Mouse (Mus musculus): Measurements from ENCODE around the gene Cfdp1. TPM values are rescaled to one million over a fixed set of nuclear protein-coding genes. Genes with fewer than 3 reads are reported as not detected.

The Cfdp1 gene
- polyA plus RNA-seq, 1 experiment from 2014 or later: 216 TPM

DNA sequence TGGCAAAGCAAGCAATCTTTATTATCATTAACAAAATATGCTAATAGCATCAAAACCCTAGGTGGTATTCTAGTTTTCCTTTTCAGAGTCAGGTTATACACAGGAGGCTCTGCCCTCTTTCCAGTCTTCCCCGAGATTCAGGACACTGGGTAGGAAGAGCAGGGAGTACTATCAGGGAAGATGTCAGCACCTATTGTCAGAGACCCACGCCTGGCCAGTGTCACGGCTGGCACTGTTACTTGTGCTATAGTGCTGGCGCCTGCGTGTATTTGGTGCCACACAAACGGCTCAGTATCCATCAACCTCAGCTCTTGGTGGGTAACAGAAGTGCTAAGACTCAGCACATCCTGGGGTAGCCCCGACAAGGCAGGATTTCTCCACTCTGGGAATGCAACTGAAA is 81.0 kb downstream of the Cfdp1 start:
- Histone ChIP-seq H3K27me3 (replicated peaks) (no peaks in the 10 kb centered on the region), H3K36me3 (replicated peaks) (no peaks in the 10 kb centered on the region), H3K9ac (no peak overlapping the region), H3K4me3 (no peak overlapping the region), H3K27ac (no peak overlapping the region), H3K4me2 (no peak overlapping the region), H3K4me1 (peaks cover 11% of the 10 kb centered on the region), H3K9me3 (no peaks in the 10 kb centered on the region)
- no peak for ATAC-seq (replicated peaks)
- WGBS: 87% methylated on average over 7 of the region's 7 CpGs

DNA sequence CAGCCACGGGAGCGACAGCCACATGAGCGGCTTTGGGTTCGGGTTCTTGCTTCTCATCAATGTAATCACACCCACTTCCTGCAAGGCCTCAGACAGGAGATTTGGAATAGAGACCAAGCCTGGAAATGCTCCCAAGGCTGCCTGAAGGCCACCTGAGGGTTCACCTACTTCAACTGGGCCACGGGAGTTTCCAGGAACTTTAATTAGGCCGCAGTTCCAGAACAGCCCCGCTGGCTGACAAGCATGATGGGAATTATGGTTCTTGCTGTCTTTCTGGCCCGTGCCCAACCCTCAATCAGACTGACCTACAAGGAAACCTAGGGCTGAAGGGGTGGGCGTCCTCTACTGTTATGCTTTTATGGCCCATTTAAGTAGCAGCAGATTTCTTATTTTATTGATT is 82.0 kb downstream of the Cfdp1 start:
- Histone ChIP-seq H3K4me3 (no peak overlapping the region), H3K27me3 (replicated peaks) (no peaks in the 10 kb centered on the region), H3K4me1 (peaks cover 10% of the 10 kb centered on the region), H3K9me3 (no peaks in the 10 kb centered on the region), H3K9ac (no peak overlapping the region), H3K4me2 (no peak overlapping the region), H3K36me3 (replicated peaks) (no peaks in the 10 kb centered on the region), H3K27ac (no peak overlapping the region)
- WGBS: 93% methylated on average over 9 of the region's 9 CpGs
- ATAC-seq (replicated peaks): no peak

GRCm38 (mm10) chr8:111771625-111772020 is 82.5 kb downstream of the Cfdp1 start:
- Histone ChIP-seq H3K36me3 (replicated peaks) (no peaks in the 10 kb centered on the region), H3K4me2 (no peak overlapping the region), H3K9ac (no peak overlapping the region), H3K9me3 (no peaks in the 10 kb centered on the region), H3K4me3 (no peak overlapping the region), H3K27me3 (replicated peaks) (no peaks in the 10 kb centered on the region), H3K27ac (no peak overlapping the region), H3K4me1 (peaks cover 10% of the 10 kb centered on the region)
- no peak for ATAC-seq (replicated peaks)
- 97% methylated on average over 6 of the region's 6 CpGs for WGBS

DNA sequence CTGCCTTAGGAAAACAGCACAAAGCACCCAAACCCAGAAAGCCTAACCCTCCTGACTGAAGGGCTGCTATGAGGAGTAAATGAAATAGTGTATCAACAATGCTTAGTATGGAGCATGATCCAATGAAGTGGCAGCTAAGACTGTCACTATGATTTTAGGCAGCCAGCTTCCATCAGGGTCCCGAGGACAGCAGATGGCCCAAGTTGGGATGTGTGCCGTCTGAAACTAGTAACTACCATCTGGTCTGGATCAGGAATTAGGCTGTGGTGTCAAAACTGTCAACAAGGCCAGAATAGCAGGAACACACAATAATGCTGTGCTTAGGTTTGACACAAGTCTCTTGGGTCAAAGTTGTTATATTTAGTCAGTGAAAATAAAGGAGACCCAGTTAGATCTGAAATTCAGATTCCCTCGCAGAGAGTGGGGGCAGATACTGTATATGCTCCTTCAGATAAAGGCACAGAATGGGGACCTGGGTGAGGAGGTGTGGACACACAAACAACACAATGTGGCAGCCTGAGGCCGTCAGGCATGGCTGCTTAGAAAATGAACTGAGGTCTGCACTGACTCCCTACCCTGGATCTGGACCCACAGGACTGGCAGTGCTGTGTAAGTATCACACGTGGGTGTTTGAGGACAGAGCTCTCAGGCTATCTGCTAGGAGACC is 83.0 kb downstream of the Cfdp1 start:
- ATAC-seq (replicated peaks): no peak

GRCm38 (mm10) chr8:111769764-111770428 is 84.2 kb downstream of the Cfdp1 start:
- no peak overlapping the region for H3K9ac ChIP-seq
- peaks cover 10% of the 10 kb centered on the region for H3K4me1 ChIP-seq
- H3K36me3 ChIP-seq (replicated peaks): no peaks in the 10 kb centered on the region
- peak overlapping the region; percentile 70 for H3K27ac ChIP-seq
- no peak overlapping the region for H3K4me2 ChIP-seq
- 37% methylated on average over 12 of the region's 12 CpGs for WGBS
- no peaks in the 10 kb centered on the region for H3K27me3 ChIP-seq (replicated peaks)
- no peak overlapping the region for H3K4me3 ChIP-seq
- ATAC-seq (replicated peaks): peak; percentile 75; the same call in 1 of the 2 replicates
- no peaks in the 10 kb centered on the region for H3K9me3 ChIP-seq

More for the DNA sequence above, 83.0 kb downstream of the Cfdp1 start:
- Histone ChIP-seq H3K4me2 (no peak overlapping the region), H3K27ac (no peak overlapping the region), H3K4me3 (no peak overlapping the region), H3K36me3 (replicated peaks) (no peaks in the 10 kb centered on the region), H3K27me3 (replicated peaks) (no peaks in the 10 kb centered on the region), H3K4me1 (peaks cover 10% of the 10 kb centered on the region), H3K9ac (no peak overlapping the region), H3K9me3 (no peaks in the 10 kb centered on the region)
- 69% methylated on average over 5 of the region's 5 CpGs for WGBS

DNA sequence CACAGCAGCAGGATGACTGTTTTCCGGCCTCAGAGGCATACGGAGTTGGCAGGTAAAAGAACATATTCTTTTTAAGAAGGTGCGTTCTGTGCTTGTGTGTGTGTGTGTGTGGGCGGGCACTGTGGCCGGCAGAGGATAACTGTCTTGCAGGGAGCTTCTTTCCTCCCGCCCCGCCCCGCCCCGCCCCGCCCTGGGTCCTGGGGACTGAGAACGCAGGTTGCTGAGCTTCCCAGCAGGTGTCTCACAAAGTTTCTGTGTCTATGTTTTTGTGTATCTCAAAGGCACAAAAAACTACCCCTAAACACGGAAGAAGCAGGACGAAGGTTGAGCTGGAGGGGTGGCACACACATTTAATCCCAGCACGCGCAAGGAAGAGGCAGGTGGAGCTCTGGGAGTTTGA is 84.8 kb downstream of the Cfdp1 start:
- ATAC-seq (replicated peaks): no peak
- Histone ChIP-seq H3K27me3 (replicated peaks) (no peaks in the 10 kb centered on the region), H3K36me3 (replicated peaks) (no peaks in the 10 kb centered on the region), H3K4me3 (no peak overlapping the region), H3K4me1 (peaks cover 10% of the 10 kb centered on the region), H3K4me2 (no peak overlapping the region), H3K9ac (no peak overlapping the region), H3K9me3 (no peaks in the 10 kb centered on the region), H3K27ac (peak overlapping the region; percentile 70)
- WGBS: 52% methylated on average over 15 of the region's 15 CpGs

- Histone ChIP-seq H3K4me3 (no peak overlapping the region), H3K27me3 (replicated peaks) (no peaks in the 10 kb centered on the region), H3K4me1 (peaks cover 10% of the 10 kb centered on the region), H3K27ac (no peak overlapping the region), H3K9ac (no peak overlapping the region), H3K4me2 (no peak overlapping the region), H3K36me3 (replicated peaks) (no peaks in the 10 kb centered on the region), H3K9me3 (no peaks in the 10 kb centered on the region)
- ATAC-seq (replicated peaks): no peak
- 87% methylated on average over 6 of the region's 6 CpGs for WGBS
Observed at GRCm38 (mm10) chr8:111768651-111769050, 85.4 kb downstream of the Cfdp1 start.

- H3K27ac ChIP-seq: no peak overlapping the region
- H3K4me3 ChIP-seq: no peak overlapping the region
- no peak overlapping the region for H3K4me2 ChIP-seq
- no peaks in the 10 kb centered on the region for H3K9me3 ChIP-seq
- 74% methylated on average over 4 of the region's 4 CpGs for WGBS
- no peaks in the 10 kb centered on the region for H3K36me3 ChIP-seq (replicated peaks)
- no peak for ATAC-seq (replicated peaks)
- peaks cover 10% of the 10 kb centered on the region for H3K4me1 ChIP-seq
- no peaks in the 10 kb centered on the region for H3K27me3 ChIP-seq (replicated peaks)
- H3K9ac ChIP-seq: no peak overlapping the region
Observed at GRCm38 (mm10) chr8:111765616-111766015, 88.5 kb downstream of the Cfdp1 start.

DNA sequence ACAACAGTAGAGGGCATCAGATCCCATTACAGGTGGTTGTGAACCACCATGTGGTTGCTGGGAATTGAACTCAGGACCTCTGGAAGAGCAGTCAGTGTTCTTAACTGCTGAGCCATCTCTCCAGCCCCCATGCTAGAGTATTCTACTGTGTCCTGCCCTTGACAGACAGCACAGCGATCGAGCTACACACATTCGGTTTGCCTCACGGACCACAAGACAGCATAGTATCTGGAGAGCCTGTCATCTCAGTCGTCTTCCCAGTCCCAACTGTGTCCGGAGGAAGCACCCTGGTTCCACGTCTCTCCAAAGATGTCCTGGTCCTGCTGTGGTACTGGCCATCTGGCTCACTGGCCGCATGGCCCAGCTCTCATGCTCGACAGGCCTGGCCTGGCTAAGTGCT is 89.0 kb downstream of the Cfdp1 start:
- no peaks in the 10 kb centered on the region for H3K9me3 ChIP-seq
- H3K4me2 ChIP-seq: no peak overlapping the region
- no peak overlapping the region for H3K4me3 ChIP-seq
- H3K4me1 ChIP-seq: peaks cover 7% of the 10 kb centered on the region
- WGBS: 95% methylated on average over 9 of the region's 9 CpGs
- H3K27me3 ChIP-seq (replicated peaks): no peaks in the 10 kb centered on the region
- no peaks in the 10 kb centered on the region for H3K36me3 ChIP-seq (replicated peaks)
- H3K9ac ChIP-seq: no peak overlapping the region
- H3K27ac ChIP-seq: no peak overlapping the region
- ATAC-seq (replicated peaks): no peak

DNA sequence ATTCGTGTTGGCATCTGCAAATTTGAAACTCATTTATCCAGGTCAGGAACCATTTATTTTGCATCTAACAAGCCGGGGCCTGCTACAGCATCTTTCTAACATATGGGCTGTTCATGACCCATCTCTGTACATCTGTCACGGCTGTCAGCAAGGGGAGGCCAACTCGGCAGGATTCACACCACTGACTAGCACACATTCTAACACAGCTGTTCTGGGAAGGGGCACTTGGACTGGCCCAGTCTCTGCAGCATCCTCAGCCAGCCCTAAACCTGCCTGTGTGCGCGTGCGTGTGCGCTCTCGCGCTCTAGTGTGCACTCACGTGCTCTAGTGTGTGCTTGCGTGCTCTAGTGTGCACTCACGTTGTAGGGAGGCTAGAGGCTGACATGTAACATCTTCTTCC is 93.4 kb downstream of the Cfdp1 start:
- H3K27ac ChIP-seq: no peak overlapping the region
- H3K27me3 ChIP-seq (replicated peaks): no peaks in the 10 kb centered on the region
- no peak overlapping the region for H3K9ac ChIP-seq
- H3K4me3 ChIP-seq: no peak overlapping the region
- H3K4me2 ChIP-seq: no peak overlapping the region
- WGBS: 86% methylated on average over 13 of the region's 13 CpGs
- H3K9me3 ChIP-seq: no peaks in the 10 kb centered on the region
- no peaks in the 10 kb centered on the region for H3K36me3 ChIP-seq (replicated peaks)
- no peaks in the 10 kb centered on the region for H3K4me1 ChIP-seq
- no peak for ATAC-seq (replicated peaks)

DNA sequence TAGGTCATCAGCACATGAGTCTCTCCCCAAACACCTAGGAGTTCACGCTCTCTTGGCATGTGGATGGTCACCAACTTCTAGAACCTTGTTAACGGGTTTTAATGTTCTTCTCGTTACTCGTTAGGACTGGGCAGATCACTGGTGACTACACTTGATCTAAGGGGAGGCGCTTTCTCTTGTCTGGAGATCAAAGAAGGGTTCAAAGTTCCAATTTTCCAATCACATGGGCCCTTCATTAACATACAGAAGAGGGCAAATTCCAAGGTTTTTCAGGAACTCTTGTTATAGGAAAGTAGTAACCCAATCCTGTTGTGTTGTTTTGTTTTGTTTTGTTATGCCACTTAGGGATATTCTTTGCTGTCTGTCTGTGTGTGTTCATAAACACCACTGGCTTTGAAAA is 95.3 kb downstream of the Cfdp1 start:
- no peak for ATAC-seq (replicated peaks)
- Histone ChIP-seq H3K9me3 (no peaks in the 10 kb centered on the region), H3K36me3 (replicated peaks) (no peaks in the 10 kb centered on the region), H3K27ac (no peak overlapping the region), H3K4me2 (no peak overlapping the region), H3K27me3 (replicated peaks) (no peaks in the 10 kb centered on the region), H3K4me1 (no peaks in the 10 kb centered on the region), H3K9ac (no peak overlapping the region), H3K4me3 (no peak overlapping the region)
- WGBS: 85% methylated on average over 5 of the region's 5 CpGs

DNA sequence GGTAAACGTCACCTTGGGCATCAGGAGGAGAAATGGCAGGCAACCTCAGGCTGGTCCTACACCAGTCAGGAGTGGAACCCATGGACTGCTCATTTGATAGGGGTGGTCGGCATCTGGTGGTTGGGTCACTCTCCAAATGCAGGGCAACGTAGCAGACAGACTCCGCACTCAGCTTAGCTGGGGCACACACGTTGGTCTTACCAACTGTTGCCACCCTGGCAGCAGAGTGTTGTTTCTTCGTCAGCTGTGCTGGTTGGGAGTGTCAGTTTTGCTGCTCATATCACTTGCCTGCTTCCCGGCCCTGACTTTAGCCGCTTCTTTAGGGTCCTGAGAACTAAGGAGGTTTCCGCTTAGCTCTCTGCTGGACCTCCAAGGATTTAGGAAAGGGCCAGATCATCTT is 96.5 kb downstream of the Cfdp1 start:
- no peaks in the 10 kb centered on the region for H3K4me1 ChIP-seq
- H3K4me2 ChIP-seq: no peak overlapping the region
- H3K27ac ChIP-seq: no peak overlapping the region
- no peak for ATAC-seq (replicated peaks)
- no peak overlapping the region for H3K9ac ChIP-seq
- no peak overlapping the region for H3K4me3 ChIP-seq
- H3K36me3 ChIP-seq (replicated peaks): no peaks in the 10 kb centered on the region
- WGBS: 93% methylated on average over 9 of the region's 9 CpGs
- no peaks in the 10 kb centered on the region for H3K9me3 ChIP-seq
- H3K27me3 ChIP-seq (replicated peaks): no peaks in the 10 kb centered on the region

DNA sequence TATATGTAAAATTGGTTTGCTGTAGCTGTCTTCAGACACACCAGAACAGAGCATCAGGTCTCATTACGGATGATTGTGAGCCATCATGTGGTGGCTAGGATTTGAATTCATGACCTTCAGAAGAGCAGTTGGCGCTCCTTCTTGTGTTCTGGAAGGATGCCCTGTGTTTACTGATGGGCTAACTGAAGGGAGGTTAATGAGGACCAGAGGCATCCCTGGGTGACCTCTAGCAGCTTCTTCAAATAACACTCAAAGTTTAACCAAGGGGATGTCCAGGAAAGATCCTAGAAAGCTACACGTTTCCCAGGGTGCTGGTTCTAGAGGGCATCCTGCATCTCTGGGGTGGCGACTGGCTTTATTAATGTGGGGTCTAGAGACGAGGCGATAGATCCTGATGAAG is 99.4 kb downstream of the Cfdp1 start:
- Histone ChIP-seq H3K4me3 (no peak overlapping the region), H3K9me3 (no peaks in the 10 kb centered on the region), H3K9ac (no peak overlapping the region), H3K4me1 (no peaks in the 10 kb centered on the region), H3K27me3 (replicated peaks) (no peaks in the 10 kb centered on the region), H3K27ac (no peak overlapping the region), H3K4me2 (no peak overlapping the region), H3K36me3 (replicated peaks) (no peaks in the 10 kb centered on the region)
- 87% methylated on average over 6 of the region's 6 CpGs for WGBS
- ATAC-seq (replicated peaks): no peak
